Mouse (Mus musculus): ENCODE measurements around the gene Dlg3.

DNA sequence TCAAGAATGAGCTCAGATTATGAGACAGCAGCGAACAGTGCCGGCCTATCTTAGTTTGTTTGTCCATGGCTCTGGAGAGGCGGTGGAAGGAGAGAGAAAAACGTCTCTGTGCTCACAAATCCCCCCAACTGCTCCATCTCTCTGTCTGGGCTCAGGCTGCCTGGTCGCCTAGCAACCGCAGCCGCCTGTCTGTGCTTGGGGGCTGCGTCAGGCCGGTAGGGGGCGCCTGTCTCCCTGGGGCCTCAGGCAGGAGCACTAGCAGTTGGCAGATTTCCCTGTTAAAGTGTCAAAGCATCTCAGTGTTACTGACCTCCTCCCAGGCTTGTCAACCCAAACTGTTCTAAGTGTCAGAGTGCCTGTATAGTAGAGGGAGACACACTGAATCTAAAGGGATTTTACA lies 25.6 kb upstream of the Dlg3 start:
- no peak for TF ChIP-seq HCFC1 (IDR thresholded peaks at IDR 0.05; ENCODE audit: borderline replicate concordance, insufficient read depth, low read length)
- no peak for TF ChIP-seq MAFK (IDR thresholded peaks at IDR 0.05; ENCODE audit: insufficient read depth, low read depth, low read length)
- no peak for TF ChIP-seq ZNF384 (IDR thresholded peaks at IDR 0.05; ENCODE audit: low read depth, low read length)

Measured in ES-E14 (cell line).